Mouse (Mus musculus): ENCODE measurements around the gene Gm2a. TPM values are rescaled to one million over a fixed set of nuclear protein-coding genes. Genes with fewer than 3 reads are reported as not detected.

Gene Gm2a
- polyA plus RNA-seq, 1 experiment from 2014 or later: 26.6 TPM

DNA sequence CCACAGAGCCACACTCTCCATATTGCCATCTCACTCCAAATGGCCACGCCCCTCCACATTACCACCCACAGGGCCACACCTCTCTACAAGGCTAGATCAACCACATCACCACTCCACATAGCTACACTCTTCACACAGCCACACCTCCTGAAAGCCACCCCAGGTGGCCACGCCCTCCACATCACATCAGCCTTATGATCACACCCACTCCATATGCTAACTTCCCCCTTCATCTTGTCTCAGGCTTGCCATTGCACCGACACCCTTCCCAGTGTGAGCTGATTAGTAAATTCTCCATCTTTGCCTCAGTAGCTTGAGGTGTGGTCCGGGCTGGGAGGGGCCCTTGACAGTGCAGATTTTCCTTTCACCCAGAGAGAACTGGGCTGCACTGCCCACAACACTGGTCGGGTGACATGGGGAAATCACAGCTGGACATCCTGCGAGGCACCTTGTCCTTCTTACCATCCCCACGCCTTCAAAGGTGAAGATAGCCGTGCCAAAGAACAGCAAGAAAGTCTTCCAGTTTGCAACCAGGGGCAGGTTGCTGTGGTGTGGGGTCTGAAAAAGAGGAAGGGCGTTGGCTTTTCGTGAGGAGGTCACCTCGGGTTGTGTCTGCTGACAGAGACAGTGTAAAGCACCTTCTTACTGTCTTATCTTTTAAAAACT is 33.3 kb downstream of the Gm2a start:
- H3K27me3 ChIP-seq (replicated peaks; ENCODE audit: insufficient read depth, low read length): no peaks in the 10 kb centered on the region
- no peak for ATAC-seq
- WGBS: 82% methylated on average over 11 of the region's 11 CpGs
- no peaks in the 10 kb centered on the region for H3K4me1 ChIP-seq (ENCODE audit: insufficient read depth, low read depth, low read length)
- H3K4me3 ChIP-seq (ENCODE audit: low read depth, low read length): no peak overlapping the region
- DNase-seq (ENCODE audit: low spot score): no peak
- no peaks in the 10 kb centered on the region for H3K36me3 ChIP-seq (ENCODE audit: insufficient read depth, low read length)
- no peak overlapping the region for H3K4me2 ChIP-seq (replicated peaks; ENCODE audit: low read depth, low read length)
- H3K9me3 ChIP-seq (ENCODE audit: low read length): no peaks in the 10 kb centered on the region
- H3K27ac ChIP-seq (ENCODE audit: low read length): no peak overlapping the region
- TF ChIP-seq EP300 (IDR thresholded peaks at IDR 0.05): no peak
- TF ChIP-seq CTCF (IDR thresholded peaks at IDR 0.05): no peak
- no peak overlapping the region for H3K9ac ChIP-seq (replicated peaks; ENCODE audit: low read depth)

DNA sequence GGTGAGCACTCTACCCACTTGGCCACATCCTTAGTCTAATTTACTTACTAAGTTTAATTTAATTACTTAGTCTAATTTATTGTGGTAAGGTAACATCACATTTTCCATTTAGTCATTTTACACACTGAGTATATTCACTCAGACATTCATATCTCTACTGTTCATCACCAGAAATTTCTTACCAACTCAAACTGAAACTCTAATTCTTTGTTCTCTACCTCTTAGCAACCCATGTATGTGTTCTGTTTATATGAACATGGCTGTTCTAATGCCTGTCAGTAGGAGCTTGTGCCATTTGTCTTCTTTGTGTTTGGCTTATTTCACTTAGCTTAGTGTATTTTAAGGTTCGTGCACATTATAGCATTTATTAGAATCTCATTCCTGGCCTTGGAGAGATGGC is 34.0 kb downstream of the Gm2a start:
- Histone ChIP-seq H3K36me3 (ENCODE audit: insufficient read depth, low read length) (no peaks in the 10 kb centered on the region), H3K4me3 (ENCODE audit: low read depth, low read length) (no peak overlapping the region), H3K4me2 (replicated peaks; ENCODE audit: low read depth, low read length) (no peak overlapping the region), H3K9ac (replicated peaks; ENCODE audit: low read depth) (no peak overlapping the region), H3K4me1 (ENCODE audit: insufficient read depth, low read depth, low read length) (no peaks in the 10 kb centered on the region), H3K27ac (ENCODE audit: low read length) (no peak overlapping the region), H3K27me3 (replicated peaks; ENCODE audit: insufficient read depth, low read length) (no peaks in the 10 kb centered on the region), H3K9me3 (ENCODE audit: low read length) (no peaks in the 10 kb centered on the region)
- WGBS: 59% methylated on average over 1 of the region's 1 CpGs
- no peak for ATAC-seq
- TF ChIP-seq CTCF (IDR thresholded peaks at IDR 0.05): no peak
- DNase-seq (ENCODE audit: low spot score): no peak

DNA sequence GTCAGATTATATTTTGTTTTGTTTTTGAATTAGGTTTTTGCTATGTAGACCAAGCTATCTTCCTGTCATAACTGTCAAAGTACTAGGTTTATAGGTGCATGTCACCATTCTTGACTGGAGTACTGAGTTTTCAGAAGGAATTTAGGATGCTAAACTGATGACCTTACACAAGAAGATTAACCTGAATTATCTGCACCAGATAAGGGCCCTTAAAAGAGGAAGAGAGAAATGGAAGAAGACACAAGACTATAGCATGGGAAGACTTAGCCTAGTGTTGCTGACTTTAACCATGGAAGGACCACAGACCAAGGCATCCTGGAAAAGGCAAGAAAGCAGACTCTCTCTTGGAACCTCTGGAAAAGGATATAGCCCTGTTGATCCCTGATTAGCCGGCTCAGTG is 35.3 kb downstream of the Gm2a start:
- ATAC-seq (no peak), DNase-seq (ENCODE audit: low spot score) (no peak)
- Histone ChIP-seq H3K27ac (ENCODE audit: low read length) (no peak overlapping the region), H3K9ac (replicated peaks; ENCODE audit: low read depth) (no peak overlapping the region), H3K4me3 (ENCODE audit: low read depth, low read length) (no peak overlapping the region), H3K27me3 (replicated peaks; ENCODE audit: insufficient read depth, low read length) (no peaks in the 10 kb centered on the region), H3K9me3 (ENCODE audit: low read length) (no peaks in the 10 kb centered on the region), H3K4me2 (replicated peaks; ENCODE audit: low read depth, low read length) (no peak overlapping the region), H3K4me1 (ENCODE audit: insufficient read depth, low read depth, low read length) (no peaks in the 10 kb centered on the region), H3K36me3 (ENCODE audit: insufficient read depth, low read length) (no peaks in the 10 kb centered on the region)
- WGBS: 85% methylated on average over 1 of the region's 1 CpGs
- TF ChIP-seq EP300 (IDR thresholded peaks at IDR 0.05) (no peak), CTCF (IDR thresholded peaks at IDR 0.05) (no peak)

DNA sequence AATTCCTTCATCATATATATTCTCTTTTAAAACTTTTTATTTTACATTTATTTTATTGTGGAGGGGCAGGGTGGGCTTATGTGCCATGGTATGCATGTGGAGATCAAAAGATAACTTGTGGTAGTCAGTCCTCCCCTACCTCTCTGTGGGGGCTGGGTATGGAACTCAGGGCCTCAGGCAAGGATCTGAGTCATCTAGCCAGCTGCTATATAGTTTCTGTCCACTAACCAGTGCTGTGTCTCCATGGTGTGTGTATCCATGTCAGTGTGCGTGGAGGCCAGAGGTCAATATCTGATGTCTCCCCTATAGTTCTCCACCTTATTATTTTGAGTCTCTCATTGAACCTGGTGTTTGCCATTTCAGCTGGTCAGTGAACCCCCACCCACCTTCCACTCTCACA is 36.5 kb downstream of the Gm2a start:
- Histone ChIP-seq H3K27ac (ENCODE audit: low read length) (no peak overlapping the region), H3K4me1 (ENCODE audit: insufficient read depth, low read depth, low read length) (no peaks in the 10 kb centered on the region), H3K9me3 (ENCODE audit: low read length) (no peaks in the 10 kb centered on the region), H3K36me3 (ENCODE audit: insufficient read depth, low read length) (no peaks in the 10 kb centered on the region), H3K4me2 (replicated peaks; ENCODE audit: low read depth, low read length) (no peak overlapping the region), H3K9ac (replicated peaks; ENCODE audit: low read depth) (no peak overlapping the region), H3K27me3 (replicated peaks; ENCODE audit: insufficient read depth, low read length) (no peaks in the 10 kb centered on the region), H3K4me3 (ENCODE audit: low read depth, low read length) (no peak overlapping the region)
- WGBS: 84% methylated on average over 1 of the region's 1 CpGs
- TF ChIP-seq CTCF (IDR thresholded peaks at IDR 0.05): no peak
- TF ChIP-seq EP300 (IDR thresholded peaks at IDR 0.05): no peak
- ATAC-seq: no peak
- DNase-seq (ENCODE audit: low spot score): no peak

DNA sequence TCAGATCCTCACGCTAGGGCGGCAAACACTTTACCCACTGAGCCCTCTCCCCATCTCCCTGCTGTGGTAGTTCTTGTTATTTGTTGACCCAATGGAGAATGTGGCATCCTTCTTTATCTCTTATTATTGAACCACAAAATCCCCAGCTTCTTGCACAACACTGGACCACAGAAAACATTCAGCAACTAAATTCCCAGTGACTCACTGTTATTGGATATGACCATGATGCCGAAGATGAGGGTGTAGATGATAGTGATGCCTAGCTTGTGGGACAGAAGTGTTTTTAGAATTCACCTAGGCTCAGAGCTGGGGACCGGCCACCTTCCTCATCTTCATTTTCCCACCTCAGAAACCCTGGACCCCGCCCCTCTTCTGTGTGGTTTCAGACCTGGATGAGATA is 37.0 kb downstream of the Gm2a start:
- Histone ChIP-seq H3K9me3 (ENCODE audit: low read length) (no peaks in the 10 kb centered on the region), H3K36me3 (ENCODE audit: insufficient read depth, low read length) (no peaks in the 10 kb centered on the region), H3K9ac (replicated peaks; ENCODE audit: low read depth) (no peak overlapping the region), H3K4me3 (ENCODE audit: low read depth, low read length) (no peak overlapping the region), H3K27me3 (replicated peaks; ENCODE audit: insufficient read depth, low read length) (no peaks in the 10 kb centered on the region), H3K27ac (ENCODE audit: low read length) (no peak overlapping the region), H3K4me1 (ENCODE audit: insufficient read depth, low read depth, low read length) (no peaks in the 10 kb centered on the region), H3K4me2 (replicated peaks; ENCODE audit: low read depth, low read length) (no peak overlapping the region)
- 87% methylated on average over 5 of the region's 5 CpGs for WGBS
- DNase-seq (ENCODE audit: low spot score) (no peak), ATAC-seq (no peak)
- TF ChIP-seq EP300 (IDR thresholded peaks at IDR 0.05) (no peak), CTCF (IDR thresholded peaks at IDR 0.05) (no peak)

DNA sequence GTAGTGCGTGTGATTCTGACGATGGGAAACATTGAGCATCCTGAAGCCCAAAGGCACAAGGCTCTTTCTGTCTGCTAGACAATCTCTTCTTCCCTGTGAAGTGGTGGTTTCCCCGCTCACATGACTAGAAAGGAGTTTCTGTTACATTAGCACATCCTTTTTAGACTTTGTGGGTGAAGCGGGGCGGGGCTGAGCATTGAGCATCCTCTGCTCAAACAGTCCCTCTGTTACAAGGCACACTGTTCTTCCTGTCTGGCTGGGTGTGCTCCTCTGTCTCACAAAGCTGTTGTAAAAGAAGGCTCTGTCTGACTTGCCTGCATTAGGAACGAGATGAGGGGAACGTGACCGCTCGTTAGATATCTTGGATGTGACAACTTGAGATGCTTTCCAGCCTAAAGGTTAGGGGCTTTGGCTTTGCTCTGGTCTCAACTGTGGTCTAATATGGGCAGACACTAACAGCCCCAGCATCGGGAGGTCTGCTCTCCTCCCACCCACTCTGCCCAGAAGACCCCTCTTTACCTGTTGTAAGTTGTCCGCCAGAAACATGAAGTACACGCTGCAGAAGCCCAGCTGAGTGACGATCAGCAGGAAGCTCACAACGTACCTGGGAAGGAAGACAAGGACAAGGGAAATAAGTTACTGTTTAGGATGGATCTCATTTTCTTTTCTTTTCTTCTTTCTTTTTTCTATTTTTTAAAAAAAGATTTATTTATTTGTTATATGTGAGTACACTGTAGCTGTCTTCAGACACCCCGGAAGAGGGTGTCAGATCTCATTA is 39.0 kb downstream of the Gm2a start:
- ATAC-seq (no peak), DNase-seq (ENCODE audit: low spot score) (no peak)
- Histone ChIP-seq H3K4me2 (replicated peaks; ENCODE audit: low read depth, low read length) (no peak overlapping the region), H3K4me3 (ENCODE audit: low read depth, low read length) (no peak overlapping the region), H3K9ac (replicated peaks; ENCODE audit: low read depth) (no peak overlapping the region), H3K27me3 (replicated peaks; ENCODE audit: insufficient read depth, low read length) (no peaks in the 10 kb centered on the region), H3K9me3 (ENCODE audit: low read length) (no peaks in the 10 kb centered on the region), H3K27ac (ENCODE audit: low read length) (no peak overlapping the region), H3K36me3 (ENCODE audit: insufficient read depth, low read length) (no peaks in the 10 kb centered on the region), H3K4me1 (ENCODE audit: insufficient read depth, low read depth, low read length) (no peaks in the 10 kb centered on the region)
- no peak for TF ChIP-seq CTCF (IDR thresholded peaks at IDR 0.05)
- TF ChIP-seq EP300 (IDR thresholded peaks at IDR 0.05): no peak
- 69% methylated on average over 15 of the region's 15 CpGs for WGBS
